Mouse (Mus musculus) limb, embryonic 14.5 days (tissue): ENCODE measurements around the gene Ksr1. TPM values are rescaled to one million over a fixed set of nuclear protein-coding genes. Genes with fewer than 3 reads are reported as not detected.

ENCODE experiments used
- ATAC-seq: fragments of 200-750 bp; cut with Nextera tagmentation; 2 replicates; pipeline ENCODE4 v1.8.0; 2017; ENCODE audit warnings: low read depth, moderate number of reproducible peaks, moderate TSS enrichment; ENCODE audit not compliant: low FRiP score
- DNase-seq: peaks from one replicate; pipeline ENCODE4 v3.0.0-alpha.2; 2015; ENCODE audit warnings: low spot score
- H3K27ac ChIP-seq: fragments of 300-500 bp; sonication (generic); replicated peaks from 2 replicates; pipeline ENCODE4 v1.5.1; 2014; ENCODE audit warnings: low read depth, mild to moderate bottlenecking, low read length, moderate library complexity, mixed read lengths
- H3K27me3 ChIP-seq: fragments of 300-500 bp; sonication (generic); 2 replicates; pipeline ENCODE4 v1.6.1; 2014; ENCODE audit warnings: low read length, mixed read lengths; ENCODE audit not compliant: control insufficient read depth, insufficient read depth
- H3K36me3 ChIP-seq: fragments of 300-500 bp; sonication (generic); 2 replicates; pipeline ENCODE4 v1.6.1; 2014; ENCODE audit warnings: mild to moderate bottlenecking, low read length, moderate library complexity, mixed read lengths; ENCODE audit not compliant: control insufficient read depth, insufficient read depth
- H3K4me1 ChIP-seq: fragments of 300-500 bp; sonication (generic); 2 replicates; pipeline ENCODE4 v1.6.1; 2014; ENCODE audit warnings: antibody characterized with exemption, low read length, mixed read lengths; ENCODE audit not compliant: control insufficient read depth, insufficient read depth
- H3K4me2 ChIP-seq: fragments of 300-500 bp; sonication (generic); replicated peaks from 2 replicates; pipeline ENCODE4 v1.6.1; 2014; ENCODE audit warnings: low read depth, mild to moderate bottlenecking, low read length, moderate library complexity; ENCODE audit not compliant: severe bottlenecking
- H3K4me3 ChIP-seq: fragments of 300-500 bp; sonication (generic); replicated peaks from 2 replicates; pipeline ENCODE4 v1.5.1; 2014; ENCODE audit warnings: low read length
- H3K9ac ChIP-seq: fragments of 300-500 bp; sonication (generic); 2 replicates; pipeline ENCODE4 v1.6.1; 2014; ENCODE audit warnings: mild to moderate bottlenecking, low read depth, low read length, moderate library complexity; ENCODE audit not compliant: severe bottlenecking
- H3K9me3 ChIP-seq: fragments of 300-500 bp; sonication (generic); 2 replicates; pipeline ENCODE4 v1.6.1; 2016; ENCODE audit warnings: low read length; ENCODE audit not compliant: control insufficient read depth
- POLR2A ChIP-seq: fragments of 200-500 bp; IDR thresholded peaks from 2 replicates; pipeline ENCODE4 v1.8.0; 2012; ENCODE audit warnings: inconsistent platforms, mild to moderate bottlenecking, moderate library complexity, borderline replicate concordance; ENCODE audit not compliant: insufficient read depth, insufficient read length; ENCODE audit errors: extremely low read depth
- WGBS: fragments of 180-500 bp; shearing (Covaris S2); extraction: QIAGEN DNeasy Blood & Tissue Kit; methylation state at CpG from one replicate; pipeline ENCODE4 v1.1.7; 2014; 5-methylcytosine and 5-hydroxymethylcytosine counted together
- polyA plus RNA-seq, 2 experiments: library from polyadenylated mRNA; depleted of rRNA in 1 of 2; stranded (reverse) in 1 of 2; unstranded in 1 of 2; fragments of >200 nt; fragmentation: Nextera tagmentation in 1 of 2; extraction: Ambion mirVana in 1 of 2; gene quantifications; 2 replicates each; pipeline versions ENCODE4 v1.2.1 to v1.2.3; 2012 to 2014

Gene Ksr1
- polyA plus RNA-seq, 2 experiments = 8.2 to 24.1 TPM

DNA sequence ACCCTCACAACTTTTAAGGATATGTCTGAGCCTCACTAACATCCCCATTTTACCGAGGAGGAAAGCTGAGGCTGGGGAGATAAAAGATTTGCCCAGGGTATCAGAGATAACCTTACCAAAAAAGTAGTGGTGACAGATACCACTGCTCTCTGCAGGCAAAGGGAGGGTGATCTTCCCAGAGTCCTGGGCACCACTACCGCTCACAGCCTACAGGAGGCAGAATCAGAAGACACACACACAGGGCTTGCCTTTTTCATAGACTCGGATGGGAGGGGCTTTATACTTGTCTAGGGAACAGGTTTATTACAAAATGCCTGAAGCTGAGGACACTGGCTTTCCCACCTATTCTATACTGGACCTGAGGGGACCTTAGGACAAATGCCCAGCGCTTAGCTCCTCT is 43.9 kb downstream of the Ksr1 start:
- Histone ChIP-seq H3K9ac (no peak overlapping the region), H3K4me1 (peaks cover 12% of the 10 kb centered on the region), H3K27me3 (no peaks in the 10 kb centered on the region), H3K4me2 (no peak overlapping the region), H3K4me3 (no peak overlapping the region), H3K27ac (no peak overlapping the region), H3K9me3 (no peaks in the 10 kb centered on the region), H3K36me3 (no peaks in the 10 kb centered on the region; the same call in 1 of the 2 replicates)
- 64% methylated on average over 4 of the region's 4 CpGs for WGBS
- no peak for TF ChIP-seq POLR2A
- DNase-seq = no peak
- no peak for ATAC-seq

DNA sequence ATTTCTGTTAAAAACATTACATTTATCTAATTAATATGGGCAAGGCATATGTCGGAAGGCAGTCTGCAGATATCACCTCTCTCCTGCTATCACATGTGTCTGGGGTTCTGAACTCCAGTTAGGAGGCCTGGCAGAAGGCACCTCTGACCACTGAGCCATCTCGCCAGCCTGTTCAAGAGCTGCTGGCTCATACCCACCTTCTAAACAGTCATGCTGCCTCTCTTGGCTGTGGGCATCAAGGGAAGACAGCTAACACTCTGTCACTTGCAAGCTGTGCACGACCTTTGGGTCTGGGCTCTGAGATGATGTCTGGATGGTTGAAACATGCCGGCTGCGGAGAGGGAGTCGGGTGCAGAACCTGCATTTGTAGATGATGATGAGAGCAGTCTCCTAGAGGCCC is 44.6 kb downstream of the Ksr1 start:
- H3K27me3 ChIP-seq = no peaks in the 10 kb centered on the region
- H3K4me2 ChIP-seq = no peak overlapping the region
- no peak for TF ChIP-seq POLR2A
- no peak overlapping the region for H3K9ac ChIP-seq
- H3K36me3 ChIP-seq = no peaks in the 10 kb centered on the region
- ATAC-seq = no peak
- no peak overlapping the region for H3K4me3 ChIP-seq
- no peak overlapping the region for H3K27ac ChIP-seq
- no peak for DNase-seq
- no peaks in the 10 kb centered on the region for H3K9me3 ChIP-seq
- peaks cover 12% of the 10 kb centered on the region for H3K4me1 ChIP-seq
- 84% methylated on average over 6 of the region's 6 CpGs for WGBS

DNA sequence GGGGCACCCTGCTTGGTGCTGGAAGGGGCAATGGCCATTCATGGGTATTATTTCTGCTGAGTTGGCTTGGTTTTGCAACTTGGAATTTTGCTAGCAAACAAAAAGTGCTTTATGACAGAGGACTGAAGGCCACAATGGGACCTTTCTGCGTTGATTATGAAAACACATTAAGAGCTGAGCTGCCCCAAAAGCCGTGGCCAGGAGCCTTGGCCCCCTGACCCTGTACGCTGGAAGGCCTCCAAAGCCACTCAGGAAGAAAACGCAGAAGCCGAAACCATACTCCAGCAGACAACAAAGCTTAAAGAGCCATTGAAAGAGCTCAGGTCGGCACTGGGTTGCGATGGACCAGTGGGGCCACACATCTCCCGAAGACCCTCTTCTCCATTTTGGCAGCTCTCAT is 47.2 kb downstream of the Ksr1 start:
- Histone ChIP-seq H3K27me3 (no peaks in the 10 kb centered on the region), H3K4me1 (peaks cover 27% of the 10 kb centered on the region), H3K9me3 (no peaks in the 10 kb centered on the region), H3K4me2 (no peak overlapping the region), H3K4me3 (no peak overlapping the region), H3K9ac (no peak overlapping the region), H3K27ac (no peak overlapping the region), H3K36me3 (no peaks in the 10 kb centered on the region)
- no peak for TF ChIP-seq POLR2A
- ATAC-seq (no peak), DNase-seq (no peak)
- 65% methylated on average over 8 of the region's 8 CpGs for WGBS

DNA sequence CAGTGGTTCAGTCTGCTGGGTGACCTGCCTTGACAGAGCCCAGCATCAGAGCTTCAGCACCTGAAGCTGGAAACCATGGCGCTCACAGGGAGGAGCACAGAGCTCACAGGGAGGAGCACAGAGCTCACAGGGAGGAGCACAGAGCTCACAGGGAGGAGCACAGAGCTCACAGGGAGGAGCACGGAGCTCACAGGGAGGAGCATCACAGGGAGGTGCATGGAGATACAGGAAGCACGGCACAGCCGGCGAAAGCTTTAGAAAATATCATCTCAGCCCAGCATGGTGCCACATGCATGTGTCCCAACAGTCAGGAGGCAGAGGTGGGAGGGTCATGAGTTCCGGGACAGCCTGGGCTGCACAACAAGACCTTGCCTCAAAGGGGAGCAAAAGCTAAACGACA is 48.5 kb downstream of the Ksr1 start:
- Histone ChIP-seq H3K4me1 (peaks cover 27% of the 10 kb centered on the region), H3K4me2 (no peak overlapping the region), H3K27ac (no peak overlapping the region), H3K36me3 (no peaks in the 10 kb centered on the region), H3K9ac (no peak overlapping the region), H3K9me3 (no peaks in the 10 kb centered on the region), H3K27me3 (no peaks in the 10 kb centered on the region), H3K4me3 (no peak overlapping the region)
- ATAC-seq = no peak
- no peak for DNase-seq
- no peak for TF ChIP-seq POLR2A
- WGBS = 88% methylated on average over 7 of the region's 7 CpGs

DNA sequence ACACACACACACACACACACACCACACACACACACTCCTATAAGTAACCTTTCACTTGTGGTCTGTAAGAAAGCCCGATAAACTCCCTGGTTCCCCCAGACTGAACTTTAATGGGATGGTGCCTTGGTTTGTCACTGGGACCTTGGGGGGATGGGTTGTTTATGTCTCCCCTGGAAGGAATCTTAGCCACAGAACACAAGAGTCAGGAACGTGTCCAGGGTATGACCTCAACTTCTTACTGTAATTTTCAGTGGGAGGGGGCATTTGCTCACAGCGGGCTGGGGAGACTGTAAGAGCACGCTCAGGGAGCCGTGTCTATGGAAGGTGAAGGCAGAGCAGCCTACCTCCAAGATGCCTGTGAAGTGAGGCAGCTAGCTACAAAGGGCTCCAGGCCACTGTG is 49.5 kb downstream of the Ksr1 start:
- ATAC-seq (no peak), DNase-seq (no peak)
- H3K4me3 ChIP-seq = no peak overlapping the region
- H3K4me2 ChIP-seq = no peak overlapping the region
- no peak overlapping the region for H3K27ac ChIP-seq
- no peaks in the 10 kb centered on the region for H3K27me3 ChIP-seq
- 71% methylated on average over 5 of the region's 5 CpGs for WGBS
- no peak overlapping the region for H3K9ac ChIP-seq
- peaks cover 27% of the 10 kb centered on the region for H3K4me1 ChIP-seq
- H3K9me3 ChIP-seq = no peaks in the 10 kb centered on the region
- H3K36me3 ChIP-seq = no peaks in the 10 kb centered on the region
- no peak for TF ChIP-seq POLR2A

DNA sequence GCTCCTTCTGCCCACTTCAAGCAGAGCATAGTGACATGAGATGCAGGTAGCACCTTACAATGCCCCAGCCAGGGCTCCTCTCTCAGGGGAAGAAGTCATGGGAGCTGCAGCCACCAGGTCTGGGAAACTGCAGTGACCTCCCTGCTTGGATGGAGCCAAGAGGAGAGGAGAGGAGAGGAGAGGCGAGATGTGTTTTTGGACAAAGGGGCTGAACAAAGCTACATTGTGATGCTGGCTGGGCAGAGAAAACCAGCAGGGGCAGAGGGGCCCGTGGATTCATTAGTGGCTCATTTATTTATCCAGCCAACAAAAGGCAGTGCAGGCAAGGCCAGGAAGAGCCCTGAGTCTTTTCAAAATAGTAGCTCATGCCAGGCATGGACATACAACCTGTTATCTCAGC is 50.5 kb downstream of the Ksr1 start:
- Histone ChIP-seq H3K36me3 (no peaks in the 10 kb centered on the region), H3K9me3 (no peaks in the 10 kb centered on the region), H3K9ac (0 out of 2 replicates have a peak overlapping the region, but pooled peaks have one; percentile 5), H3K27ac (no peak overlapping the region), H3K27me3 (no peaks in the 10 kb centered on the region), H3K4me2 (no peak overlapping the region), H3K4me3 (no peak overlapping the region), H3K4me1 (peaks cover 27% of the 10 kb centered on the region)
- ATAC-seq (no peak), DNase-seq (no peak)
- TF ChIP-seq POLR2A = no peak
- 46% methylated on average over 2 of the region's 2 CpGs for WGBS
